Mouse (Mus musculus) CH12.LX (cell line): ENCODE measurements around the gene Adam12.

Source experiments
- RAD21 ChIP-seq: IDR thresholded peaks from 2 replicates; pipeline ENCODE4 v1.6.1; 2011; ENCODE audit warnings: low read depth, mild to moderate bottlenecking, low read length, improper control_type of control experiment, moderate library complexity
- USF2 ChIP-seq: conservative IDR thresholded peaks from 2 replicates; pipeline ENCODE4 v1.6.1; 2011; ENCODE audit warnings: low read depth, low read length, improper control_type of control experiment
- ZC3H11A ChIP-seq: IDR thresholded peaks from 2 replicates; pipeline ENCODE4 v1.6.1; 2012; ENCODE audit warnings: low read depth, mild to moderate bottlenecking, inconsistent platforms, low read length, improper control_type of control experiment

- TF ChIP-seq ZC3H11A (no peak), RAD21 (no peak), USF2 (no peak)
These were observed 150.5 kb downstream of the Adam12 start for GRCm38 (mm10) chr7:134081307-134082072.
